Mouse (Mus musculus): ENCODE measurements at regions not wholly inside any gene's neighbourhood (a gene's known extent, or its start where the extent isn't known, plus 50 kb on each side); places are given as distances from the start of the nearest gene placed in this dataset.

DNA sequence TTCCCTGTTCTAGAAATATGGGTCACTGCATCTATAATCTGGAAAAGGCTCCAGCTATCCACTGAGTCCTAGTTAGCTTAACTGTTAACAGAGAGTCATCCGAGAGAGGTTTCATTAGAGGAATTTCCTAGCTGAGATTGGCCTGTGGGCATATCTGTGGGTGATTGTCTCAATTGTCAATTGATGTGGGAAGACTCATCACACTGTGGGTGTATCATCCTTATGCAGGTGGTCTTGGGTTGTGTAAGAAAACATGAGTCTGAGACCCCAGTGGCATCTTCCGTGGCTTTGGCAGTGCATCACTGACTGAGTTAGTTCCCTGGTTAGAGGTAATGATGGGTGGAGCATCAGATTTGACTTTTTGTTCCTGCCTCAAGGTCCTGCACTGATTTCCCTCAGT lies 156.7 kb upstream of the Gm5148 start:
- no peak for DNase-seq (ENCODE audit: low read depth, low spot score)

- DNase-seq (ENCODE audit: low read depth, low spot score), result no peak
These were observed 154.8 kb upstream of the Gm5148 start for GRCm38 (mm10) chr3:37879056-37879455.

DNA sequence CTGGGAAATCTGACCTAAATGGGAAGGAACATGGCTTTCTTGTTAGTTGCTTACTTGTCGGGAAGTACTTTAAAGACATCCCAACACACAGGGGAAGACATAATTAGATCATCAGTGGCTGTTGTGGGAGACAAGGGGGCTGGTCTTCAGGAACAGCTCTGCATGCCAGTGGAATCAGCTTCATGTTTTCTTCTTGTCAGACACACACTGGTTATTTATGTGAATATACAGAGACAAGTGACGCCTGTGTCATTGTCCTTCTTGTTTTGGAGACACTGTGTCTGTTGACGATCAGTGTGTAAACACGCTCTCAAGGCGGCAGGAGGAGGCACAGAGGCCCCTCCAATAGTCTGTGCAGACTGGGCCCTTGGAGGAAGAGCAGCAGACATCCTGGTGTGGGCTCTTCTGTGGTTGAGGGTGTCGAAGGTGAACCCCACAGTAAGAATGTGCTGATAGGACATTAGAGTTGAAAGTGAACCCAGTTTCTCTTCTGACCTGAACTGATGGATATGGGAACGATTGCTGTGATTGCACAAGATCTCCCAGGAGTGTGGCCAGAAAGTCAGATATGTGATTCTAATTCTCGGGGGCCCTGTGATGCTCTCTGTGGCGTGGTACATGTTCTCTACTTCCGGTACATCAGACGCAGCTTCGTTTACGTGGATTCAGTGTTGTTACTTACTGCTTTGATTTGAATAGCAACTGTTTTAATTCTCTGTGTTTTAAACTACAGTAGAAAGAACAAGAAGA lies 151.9 kb upstream of the Gm5148 start:
- DNase-seq (ENCODE audit: low read depth, low spot score), result no peak

DNA sequence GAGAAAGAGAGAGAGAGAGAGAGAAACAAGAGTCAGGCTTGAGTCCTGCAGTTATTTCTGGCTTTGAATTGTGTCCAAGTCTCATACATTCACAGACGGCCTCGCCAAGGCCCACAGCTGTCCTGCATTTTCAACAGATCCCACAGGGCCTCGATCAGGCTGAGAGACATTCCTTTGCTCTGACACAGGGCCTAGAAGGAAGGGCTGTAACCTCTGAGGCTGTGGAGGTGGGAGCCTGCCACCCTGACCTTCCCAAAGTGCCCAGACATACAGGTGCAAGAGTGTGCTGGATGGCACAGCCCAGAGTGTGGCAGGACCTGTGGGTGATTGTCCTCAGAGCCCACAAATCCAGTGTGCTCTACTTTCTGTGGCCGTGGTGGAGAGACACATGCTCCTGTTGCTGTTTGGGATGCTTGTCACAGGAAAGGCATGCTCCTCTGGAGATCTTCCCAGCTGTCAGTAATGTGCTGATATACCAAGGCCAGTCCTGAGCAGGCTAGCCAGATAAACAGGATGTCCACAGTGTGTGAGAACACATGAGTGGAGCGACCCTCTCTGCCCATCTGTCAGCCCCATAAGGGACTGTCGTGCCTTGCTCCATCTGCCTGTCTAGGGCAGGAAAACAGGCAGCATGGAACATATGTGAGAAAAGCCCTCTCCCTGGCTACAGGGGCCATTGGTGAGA lies 151.2 kb upstream of the Gm5148 start:
- no peak for DNase-seq (ENCODE audit: low read depth, low spot score)

GRCm38 (mm10) chr3:37874864-37875263 lies 150.6 kb upstream of the Gm5148 start:
- DNase-seq (ENCODE audit: low read depth, low spot score), result no peak

- DNase-seq (ENCODE audit: low read depth, low spot score), result no peak
These were observed 150.1 kb upstream of the Gm5148 start for GRCm38 (mm10) chr3:37874346-37874745.

DNA sequence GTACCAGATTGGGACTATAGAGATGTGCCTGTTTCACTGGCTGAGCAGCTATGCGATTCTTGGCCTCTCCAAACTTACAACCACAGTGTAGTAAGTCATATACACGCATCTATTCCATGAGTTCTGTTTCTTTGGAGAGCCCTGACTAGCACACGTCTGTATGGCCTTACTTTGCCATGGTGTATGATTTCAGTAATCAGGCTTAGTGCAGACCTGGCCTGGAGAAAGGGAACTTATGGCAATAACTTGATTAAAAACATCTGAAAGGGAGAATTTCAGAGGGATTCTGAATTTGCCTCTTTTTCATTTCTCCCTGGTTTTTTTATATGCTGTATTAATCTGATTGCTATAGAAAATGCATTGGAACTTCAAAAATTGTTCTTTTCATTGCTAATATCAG lies 148.0 kb upstream of the Gm5148 start:
- DNase-seq (ENCODE audit: low read depth, low spot score), result no peak

DNA sequence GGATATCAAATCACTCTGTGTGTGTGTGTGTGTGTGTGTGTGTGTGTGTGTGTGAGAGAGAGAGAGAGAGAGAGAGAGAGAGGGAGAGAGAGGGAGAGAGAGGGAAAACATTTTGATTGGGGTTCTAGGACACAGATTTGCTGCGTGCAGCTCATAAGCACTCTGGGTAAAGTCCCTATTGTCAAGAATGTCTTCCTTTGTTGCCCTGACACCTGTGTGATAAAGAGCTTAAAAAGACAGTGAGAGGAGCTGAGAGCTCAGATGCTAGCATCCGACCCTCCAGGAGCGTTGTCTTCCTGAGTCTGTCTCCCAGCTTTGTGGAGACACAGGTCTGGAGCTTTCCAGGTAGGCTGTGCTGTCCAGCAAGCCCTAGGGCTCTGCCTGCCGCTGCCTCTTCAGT lies 146.8 kb upstream of the Gm5148 start:
- no peak for DNase-seq (ENCODE audit: low read depth, low spot score)

DNA sequence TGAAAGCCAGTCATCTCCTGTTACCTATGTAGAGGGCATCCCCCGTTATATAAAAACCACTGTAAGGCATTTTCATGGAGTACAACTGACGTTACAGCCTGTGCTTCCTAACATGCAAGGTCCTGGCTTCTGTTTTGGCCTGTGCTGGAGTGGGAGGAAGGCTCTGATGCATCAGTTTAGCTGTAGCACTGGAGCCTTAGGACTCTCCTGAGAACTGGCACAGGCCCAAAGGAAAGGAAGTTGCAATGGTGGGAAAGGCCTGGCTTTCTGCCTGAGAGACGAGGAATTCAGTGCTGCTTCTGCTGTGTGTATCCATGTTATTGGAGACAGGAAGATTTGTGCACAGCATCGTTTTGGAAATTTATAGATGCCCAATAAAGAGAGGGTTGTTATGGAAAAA lies 144.2 kb upstream of the Gm5148 start:
- no peak for DNase-seq (ENCODE audit: low read depth, low spot score)

- no peak for DNase-seq (ENCODE audit: low read depth, low spot score)
These were observed 138.5 kb upstream of the Gm5148 start for GRCm38 (mm10) chr3:37862756-37863155.

DNA sequence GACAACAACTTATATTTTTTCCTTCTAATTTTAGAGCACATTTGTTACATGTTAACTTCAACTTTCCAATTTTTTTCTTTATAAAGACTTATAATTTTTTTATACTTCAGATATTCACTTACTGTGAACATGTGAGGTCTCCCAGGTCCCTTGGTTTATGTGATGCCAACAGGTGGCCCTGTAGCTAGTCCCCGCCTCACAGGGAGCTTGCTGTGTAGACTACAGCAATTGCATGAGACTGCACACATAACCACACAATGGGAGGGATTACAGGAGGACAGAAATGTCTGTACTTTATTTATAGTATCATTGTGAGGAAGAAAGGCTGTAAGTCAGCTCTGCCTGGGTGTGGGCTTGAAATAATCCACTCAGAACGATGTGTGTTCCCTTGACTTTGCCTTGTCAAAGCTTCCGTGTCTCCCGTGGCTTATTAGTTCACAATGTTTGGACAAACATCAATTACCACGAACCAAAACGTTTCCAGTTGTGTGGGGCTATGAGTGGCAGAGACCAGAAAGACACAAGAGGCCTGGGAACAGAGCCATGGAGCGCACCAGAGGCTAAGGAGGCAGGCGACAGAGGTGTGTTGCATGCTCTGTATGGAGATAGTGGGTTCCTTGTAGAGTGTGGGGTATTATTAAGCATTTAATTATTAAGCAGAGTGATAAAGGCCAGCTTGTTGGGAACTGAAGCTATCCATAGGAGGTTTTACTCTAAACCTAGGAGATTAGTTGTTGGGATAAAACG lies 136.6 kb upstream of the Gm5148 start:
- no peak for DNase-seq (ENCODE audit: low read depth, low spot score)

GRCm38 (mm10) chr3:37860034-37860714 lies 135.9 kb upstream of the Gm5148 start:
- peak; percentile 80 for DNase-seq (ENCODE audit: low read depth, low spot score)

GRCm38 (mm10) chr3:37858624-37859302 lies 134.5 kb upstream of the Gm5148 start:
- no peak for DNase-seq (ENCODE audit: low read depth, low spot score)

DNA sequence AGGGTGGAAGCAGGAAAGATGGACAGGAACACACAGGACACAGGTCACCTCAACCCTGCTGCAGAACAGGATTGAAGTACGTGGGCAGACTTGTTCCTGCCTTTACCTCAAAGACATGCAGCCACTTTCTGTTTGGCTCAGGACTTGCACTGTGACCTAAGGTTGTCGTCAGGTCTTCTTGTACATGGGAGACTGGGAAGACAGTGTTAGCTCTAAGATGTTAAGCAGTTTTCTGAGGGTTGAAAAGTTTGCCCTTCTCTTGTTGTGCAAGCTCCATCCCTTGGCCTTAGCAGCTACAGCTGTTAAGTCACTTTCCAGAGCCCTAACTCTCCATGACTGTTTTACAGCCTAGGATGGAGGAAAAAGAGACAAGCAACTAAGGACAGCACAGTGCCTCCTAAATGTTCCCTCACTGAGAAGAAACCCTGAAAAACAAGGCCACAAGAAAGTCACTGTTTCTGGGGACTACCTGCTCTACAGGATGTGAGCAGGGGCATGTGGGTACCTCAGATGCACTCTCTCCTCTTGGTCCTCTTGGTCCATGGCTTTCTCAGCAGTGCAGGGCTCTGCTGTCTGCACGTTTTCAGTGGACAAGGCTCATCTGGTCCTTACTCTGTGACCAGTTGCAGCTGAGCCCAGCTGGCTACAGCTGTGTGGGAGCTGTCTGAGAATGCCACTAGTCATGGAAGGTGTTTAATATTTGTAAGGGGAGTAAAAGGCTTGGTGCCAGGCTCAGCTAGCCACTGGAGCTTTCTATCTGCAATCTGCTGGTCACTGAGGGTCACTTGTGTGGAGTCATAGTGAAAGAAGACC lies 122.1 kb upstream of the Gm5148 start:
- peak; percentile 15 for DNase-seq (ENCODE audit: low read depth, low spot score)

GRCm38 (mm10) chr3:37845313-37846023 lies 121.2 kb upstream of the Gm5148 start:
- peak; percentile 36 for DNase-seq (ENCODE audit: low read depth, low spot score)

DNA sequence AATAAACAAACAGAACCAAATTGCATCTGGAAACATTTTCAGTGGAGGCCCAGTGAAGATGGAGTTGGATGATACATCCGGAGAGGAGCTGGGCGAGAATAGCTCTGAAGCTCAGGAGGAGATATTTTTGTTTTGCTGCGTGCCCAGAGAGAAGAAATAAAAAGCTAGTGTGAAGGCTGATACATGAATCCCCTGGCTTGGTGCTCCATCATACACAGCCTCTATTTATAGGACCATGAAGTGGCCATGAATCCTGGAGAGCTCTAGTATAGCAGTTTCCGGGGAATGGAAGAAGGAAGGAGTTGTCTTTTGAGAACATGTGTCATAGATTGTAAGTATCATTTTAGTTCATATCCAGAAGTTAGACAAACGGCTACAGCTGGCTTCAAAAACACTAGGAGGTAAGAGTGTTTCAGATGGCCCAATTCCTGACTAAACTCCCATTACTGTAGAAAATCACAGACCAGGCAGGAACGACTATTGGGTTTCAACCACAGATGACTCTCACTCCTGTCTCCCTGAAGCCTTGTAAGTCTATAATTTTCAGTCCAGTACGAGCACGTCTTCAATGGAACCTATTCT lies 120.5 kb upstream of the Gm5148 start:
- no peak for DNase-seq (ENCODE audit: low read depth, low spot score)

DNA sequence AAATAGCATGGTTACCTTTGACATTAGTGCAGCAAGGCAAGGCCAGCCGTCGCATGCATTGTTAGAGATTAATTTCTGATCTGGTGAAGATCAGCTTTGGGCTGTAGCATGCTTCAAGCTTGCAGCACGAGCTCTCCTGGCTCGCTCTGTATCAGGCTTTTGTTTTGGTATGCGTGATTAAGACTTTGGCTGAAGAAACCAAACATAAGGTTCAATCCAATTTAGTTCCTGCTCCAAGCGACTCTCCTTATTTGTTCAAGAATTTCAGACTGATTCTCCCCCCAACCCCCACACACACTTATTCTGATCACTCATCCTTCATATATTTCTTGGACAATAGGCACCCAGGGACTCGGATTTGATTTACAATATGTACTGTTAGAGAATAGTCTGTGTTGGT lies 118.0 kb upstream of the Gm5148 start:
- DNase-seq (ENCODE audit: low read depth, low spot score), result no peak

GRCm38 (mm10) chr3:37838896-37839295 lies 114.6 kb upstream of the Gm5148 start:
- DNase-seq (ENCODE audit: low read depth, low spot score), result no peak

DNA sequence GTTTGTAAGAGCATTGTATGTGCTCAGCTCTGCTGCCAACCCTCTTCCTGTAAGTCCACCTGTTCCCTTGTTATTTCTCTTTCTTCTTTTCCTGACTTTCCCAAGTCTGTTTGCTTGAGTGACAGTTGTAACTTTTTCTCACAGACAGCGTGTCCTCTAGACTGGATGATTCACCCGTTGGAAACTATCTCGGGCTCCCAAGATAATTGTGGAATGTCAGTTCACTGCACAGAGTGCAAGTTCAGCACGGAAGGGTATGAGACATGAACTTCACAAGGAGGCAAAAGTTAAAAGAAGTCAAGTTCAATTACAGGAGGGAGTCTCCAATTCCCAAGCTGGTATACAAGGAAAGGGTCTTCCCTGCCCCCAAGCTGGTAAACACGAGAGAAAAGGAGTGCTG lies 112.5 kb upstream of the Gm5148 start:
- DNase-seq (ENCODE audit: low read depth, low spot score), result no peak

- no peak for DNase-seq (ENCODE audit: low read depth, low spot score)
These were observed 111.4 kb upstream of the Gm5148 start for GRCm38 (mm10) chr3:37835687-37836086.

All from CD4-positive, CD25-positive, alpha-beta regulatory T cell, adult 2 months (primary cell).